Mouse (Mus musculus) 3T3-L1 (cell line): ENCODE results near the gene Med13.
"Not testable (repeated sequence)": the region's sequence is repeated elsewhere in the genome, so short reads cannot be mapped to it uniquely, and the experiment has no call there.

ENCODE experiments used
- DNase-seq: peaks from one replicate; pipeline ENCODE4 v3.0.0-alpha.2; 2015; ENCODE audit warnings: low read depth, low spot score

The Med13 gene

DNA sequence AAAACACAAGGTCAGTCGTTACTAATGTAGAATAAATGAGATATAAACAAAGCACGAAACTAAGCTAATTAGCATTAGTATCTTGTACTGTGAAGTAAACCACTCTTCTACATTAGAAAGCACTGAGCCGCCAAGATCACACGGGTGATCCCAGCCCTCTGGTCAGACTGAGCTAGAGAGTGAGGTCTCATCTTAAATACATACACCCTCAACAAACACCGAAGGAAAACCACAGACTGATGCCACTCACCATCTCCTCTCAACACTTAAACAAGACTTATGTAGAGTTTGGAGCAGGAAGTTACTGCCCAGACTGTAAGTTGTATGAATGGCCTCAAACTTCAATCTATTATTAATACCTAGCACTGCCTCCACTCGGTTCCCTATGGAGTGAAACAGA, 47.1 kb downstream of the Med13 start:
- no peak for DNase-seq

GRCm38 (mm10) chr11:86292201-86292600, 65.2 kb downstream of the Med13 start:
- DNase-seq, result not testable (repeated sequence)

DNA sequence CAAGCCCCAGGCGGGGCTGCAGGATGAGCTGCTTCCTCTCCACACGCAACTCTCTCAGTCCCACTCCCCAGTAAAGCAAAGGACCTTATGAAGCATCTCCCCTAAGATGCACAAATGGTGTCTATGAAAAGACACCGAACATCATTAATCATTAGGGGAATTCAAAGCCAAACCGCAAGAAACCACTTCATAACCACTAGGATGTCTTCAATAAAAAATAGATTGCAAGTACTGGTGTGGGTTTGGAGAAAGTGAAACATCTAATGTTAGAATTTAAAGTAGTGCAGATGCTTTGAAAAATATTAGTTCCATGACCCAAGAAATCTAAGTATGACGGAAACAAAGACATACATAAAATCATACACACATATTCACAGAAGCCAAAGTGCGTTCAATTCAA, 65.7 kb downstream of the Med13 start:
- no peak for DNase-seq

GRCm38 (mm10) chr11:86285729-86286128, 71.7 kb downstream of the Med13 start:
- no peak for DNase-seq

- DNase-seq, result no peak
These were observed 78.8 kb downstream of the Med13 start for GRCm38 (mm10) chr11:86278442-86279102.

GRCm38 (mm10) chr11:86257460-86258076, 99.8 kb downstream of the Med13 start, which contains the start of gene Ints2:
Gene Ints2, minus strand, starts transcription at chr11:86257575.
- peak; percentile 95 for DNase-seq

DNA sequence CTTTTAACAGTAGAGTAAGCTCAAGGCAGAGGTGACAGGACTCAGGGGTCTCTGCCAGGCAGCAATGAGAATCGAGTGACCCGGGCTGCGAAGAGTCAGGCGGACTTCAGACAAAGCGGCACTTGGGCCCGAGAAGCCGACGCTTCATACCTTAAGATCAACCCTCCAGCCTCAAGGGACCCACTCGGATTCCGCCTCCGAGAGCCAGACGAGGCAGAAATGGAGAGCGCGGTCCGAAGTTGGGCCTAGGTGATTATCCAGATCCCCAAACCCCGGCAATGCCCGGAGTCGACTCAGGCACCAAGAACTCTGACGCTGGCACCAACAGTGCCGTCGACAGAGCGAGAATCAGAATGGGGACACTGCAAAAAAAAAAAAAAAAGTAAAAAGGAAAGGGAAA, 100.3 kb downstream of the Med13 start:
- no peak for DNase-seq

DNA sequence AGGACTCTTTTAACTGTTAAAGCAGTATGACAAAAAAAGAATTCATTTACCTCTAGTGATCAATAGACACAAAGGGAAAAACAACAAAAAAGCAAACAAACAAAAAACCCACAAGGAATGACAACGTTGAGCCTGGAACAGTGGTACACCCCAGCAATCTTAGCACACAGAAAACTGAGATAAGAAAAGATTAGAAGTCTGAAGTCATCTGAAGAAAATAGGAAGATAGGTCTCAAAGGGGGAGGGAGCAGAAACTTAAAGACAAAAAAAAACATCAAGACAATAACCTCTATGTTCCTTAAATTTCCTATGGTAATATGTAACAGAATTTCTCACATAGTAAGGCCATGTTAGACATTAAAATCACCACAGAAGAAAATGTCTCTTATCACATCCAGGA, 104.1 kb downstream of the Med13 start:
- no peak for DNase-seq

DNA sequence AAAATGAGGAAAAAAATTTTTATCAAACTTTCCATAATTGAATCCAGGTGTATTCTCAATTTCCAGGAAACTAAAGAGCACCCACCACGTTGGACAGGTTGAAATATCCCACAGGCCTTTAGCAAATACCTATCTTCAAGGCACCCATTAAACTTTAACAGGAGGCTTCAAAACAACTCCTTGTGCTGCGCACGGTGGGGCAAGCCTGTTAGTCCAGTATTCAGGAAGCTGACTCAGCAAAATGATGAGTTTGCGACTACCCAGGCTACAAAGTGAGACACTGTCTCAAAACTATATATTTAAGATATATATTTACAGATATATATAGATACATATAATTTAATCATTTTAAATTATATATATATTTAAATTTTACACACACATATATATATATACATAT, 125.0 kb downstream of the Med13 start:
- DNase-seq, result no peak

DNA sequence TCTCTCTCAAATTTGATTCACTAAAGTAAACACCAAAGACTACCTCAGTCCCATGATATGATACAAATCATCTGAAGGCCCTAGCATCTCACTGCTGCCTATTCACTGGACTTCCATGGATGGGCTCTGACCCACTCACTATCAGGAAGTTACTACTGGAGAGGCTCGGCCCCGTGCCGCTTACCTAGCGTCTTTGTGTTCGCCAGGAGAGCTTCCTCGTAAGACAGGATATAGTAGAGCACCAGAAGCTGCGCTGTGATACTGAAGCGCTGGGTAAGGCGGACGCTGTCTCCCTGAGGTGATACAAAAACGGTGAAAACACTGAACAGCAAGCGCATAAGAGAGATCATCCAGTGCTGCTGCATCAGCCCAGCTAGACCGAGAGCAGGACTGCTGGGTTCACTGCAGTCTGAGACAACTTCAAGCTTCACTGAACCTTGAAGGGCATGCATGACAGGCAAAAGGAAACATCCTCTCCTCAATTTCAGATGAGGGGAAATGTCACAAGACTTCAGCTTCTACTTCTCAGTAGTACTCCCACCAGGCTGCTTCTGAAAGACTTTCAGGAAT, 125.5 kb downstream of the Med13 start:
- no peak for DNase-seq

- DNase-seq, result no peak
These were observed 130.7 kb downstream of the Med13 start for GRCm38 (mm10) chr11:86226646-86227180.

GRCm38 (mm10) chr11:86225761-86226160, 131.6 kb downstream of the Med13 start:
- DNase-seq, result no peak
